Mouse (Mus musculus) lung, adult 2 months (tissue): ENCODE data around the gene Gm45021. TPM values are rescaled to one million over a fixed set of nuclear protein-coding genes. Genes with fewer than 3 reads are reported as not detected.

Experiments used
- DNase-seq: peaks from one replicate; pipeline ENCODE4 v3.0.0; 2022
- H3K4me1 ChIP-seq: fragments of 200-500 bp; 2 replicates; pipeline ENCODE4 v1.6.1; 2011; ENCODE audit warnings: low read length; ENCODE audit not compliant: control insufficient read depth, insufficient read depth
- H3K4me3 ChIP-seq: fragments of 200-500 bp; replicated peaks from 2 replicates; pipeline ENCODE3; 2011; ENCODE audit warnings: low read depth, mild to moderate bottlenecking, control low read depth, low read length; ENCODE audit errors: extremely low read depth
- CTCF ChIP-seq: fragments of 200-500 bp; IDR thresholded peaks from 2 replicates; pipeline ENCODE4 v1.5.1; 2011; ENCODE audit warnings: mild to moderate bottlenecking, low read length, control low read depth; ENCODE audit not compliant: insufficient read depth
- POLR2A ChIP-seq: fragments of 200-500 bp; IDR thresholded peaks from 2 replicates; pipeline ENCODE4 v1.6.1; 2011; ENCODE audit warnings: low read depth, mild to moderate bottlenecking, control low read depth, low read length, borderline replicate concordance; ENCODE audit errors: extremely low read depth
- WGBS: fragments of 180-500 bp; shearing (Covaris S2); methylation state at CpG from one replicate; pipeline ENCODE4 v1.1.7; 2018; 5-methylcytosine and 5-hydroxymethylcytosine counted together
- polyA plus RNA-seq: library from polyadenylated mRNA; depleted of rRNA; stranded (reverse); fragments of >200 nt; gene quantifications from 2 replicates; pipeline ENCODE4 v1.2.3, GENCODE M21; 2012

Gene Gm45021
- polyA plus RNA-seq, 1 experiment: not detected

DNA sequence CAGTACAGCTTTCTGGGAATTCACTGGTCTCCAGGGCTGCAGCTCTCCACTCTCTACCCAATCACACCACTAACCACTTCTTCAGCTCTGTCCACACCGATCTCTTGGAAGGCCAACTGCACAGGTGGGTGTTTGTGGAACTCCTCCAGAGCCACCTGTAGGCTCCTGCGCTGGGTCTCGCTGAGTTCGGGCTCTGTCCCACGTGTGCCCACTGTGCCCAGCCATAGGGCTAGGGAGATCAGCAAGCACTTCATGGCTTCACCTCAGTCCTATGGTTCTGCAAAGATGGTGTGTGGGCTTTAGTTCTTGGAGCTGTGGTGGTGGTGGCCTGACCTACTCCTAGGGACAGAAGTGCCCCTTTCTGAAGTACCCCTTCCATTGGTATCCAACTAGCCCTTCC, 17.4 kb upstream of the Gm45021 start:
- Histone ChIP-seq H3K4me1 (peaks cover 2% of the 10 kb centered on the region; the same call in 1 of the 2 replicates), H3K4me3 (peak overlapping the region; percentile 53)
- 77% methylated on average over 5 of the region's 5 CpGs for WGBS
- no peak for DNase-seq
- no peak for TF ChIP-seq POLR2A
- no peak for TF ChIP-seq CTCF

DNA sequence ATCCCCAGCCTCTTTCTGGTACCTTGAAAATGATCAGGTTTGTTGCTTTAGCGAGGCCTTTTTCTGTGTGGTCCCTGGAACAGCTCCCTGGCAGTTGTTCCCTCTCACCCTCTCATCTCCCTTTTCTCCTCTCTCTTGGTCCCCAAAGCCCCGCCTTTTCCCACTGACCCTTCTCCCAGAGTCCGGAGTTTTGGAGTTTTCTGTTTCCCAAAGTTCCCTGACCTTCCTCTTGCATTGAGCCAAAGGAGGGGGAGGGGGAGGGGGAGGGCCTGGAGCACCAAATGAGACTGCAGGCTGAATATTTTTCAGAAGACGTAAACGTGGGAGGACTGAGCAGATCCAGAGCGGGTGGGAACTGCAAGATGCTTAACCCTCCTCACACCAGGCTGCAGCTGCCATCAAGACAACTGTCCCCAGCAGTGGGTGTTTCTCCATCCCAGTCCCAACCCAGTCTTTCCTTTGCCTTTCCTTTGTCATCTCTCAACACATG, 16.8 kb upstream of the Gm45021 start, which contains the start of gene Rarres2:
Rarres2 (minus strand) TSS at position 218 of the 490 bp plus-strand sequence.
- Histone ChIP-seq H3K4me3 (peak within 1 kb of the TSS; percentile 53), H3K4me1 (peaks cover 2% of the 10 kb centered on the region; the same call in 1 of the 2 replicates)
- WGBS: 31% methylated on average over 6 of the region's 6 CpGs
- no peak for TF ChIP-seq CTCF
- peak; percentile 3; the same call in 1 of the 2 replicates for TF ChIP-seq POLR2A
- DNase-seq: no peak

DNA sequence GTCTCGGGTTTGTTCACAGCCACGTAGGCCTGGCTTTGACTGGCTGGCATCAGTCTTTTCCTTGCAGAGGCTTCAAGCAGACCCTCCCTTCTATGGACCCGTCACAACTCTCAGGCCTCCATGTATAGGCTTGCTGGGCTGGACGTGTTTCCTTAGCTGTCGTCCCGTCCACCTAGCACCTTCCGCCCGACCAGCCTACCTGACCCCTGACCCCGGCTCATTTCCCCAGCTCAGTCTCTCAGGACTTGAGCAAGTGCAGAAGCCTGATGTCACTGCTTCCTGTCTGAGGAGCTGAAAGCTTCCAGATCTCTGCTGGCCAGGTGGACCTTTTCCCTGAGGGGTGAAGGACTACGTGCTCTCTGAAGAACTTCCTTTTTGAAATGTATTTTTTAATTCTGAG, 16.1 kb upstream of the Gm45021 start:
- Histone ChIP-seq H3K4me1 (peaks cover 2% of the 10 kb centered on the region; the same call in 1 of the 2 replicates), H3K4me3 (no peak overlapping the region)
- TF ChIP-seq CTCF: no peak
- TF ChIP-seq POLR2A: no peak
- 36% methylated on average over 10 of the region's 10 CpGs for WGBS
- DNase-seq: no peak

DNA sequence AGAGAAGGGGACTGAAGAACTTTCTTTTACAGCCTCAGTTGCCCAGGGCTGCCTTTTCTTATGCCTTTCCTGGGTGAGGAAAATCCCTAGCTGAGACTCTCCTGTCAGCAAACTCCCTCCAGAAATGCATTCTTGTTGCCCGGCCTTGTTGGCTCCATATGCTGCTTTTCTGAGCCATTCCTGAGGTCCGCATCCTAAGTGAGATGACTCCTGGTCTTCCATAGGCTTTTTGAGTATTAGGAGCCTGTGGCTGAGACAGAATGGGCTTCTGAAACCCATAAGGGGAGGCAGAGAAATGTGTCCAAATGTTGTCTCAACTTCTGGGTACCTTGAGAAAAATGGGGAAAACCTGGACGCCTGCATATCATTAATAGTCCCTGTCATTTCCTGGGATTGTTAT, 15.4 kb upstream of the Gm45021 start:
- no peak for TF ChIP-seq POLR2A
- no peak for TF ChIP-seq CTCF
- no peak for DNase-seq
- Histone ChIP-seq H3K4me1 (no peaks in the 10 kb centered on the region), H3K4me3 (no peak overlapping the region)
- 69% methylated on average over 3 of the region's 3 CpGs for WGBS

DNA sequence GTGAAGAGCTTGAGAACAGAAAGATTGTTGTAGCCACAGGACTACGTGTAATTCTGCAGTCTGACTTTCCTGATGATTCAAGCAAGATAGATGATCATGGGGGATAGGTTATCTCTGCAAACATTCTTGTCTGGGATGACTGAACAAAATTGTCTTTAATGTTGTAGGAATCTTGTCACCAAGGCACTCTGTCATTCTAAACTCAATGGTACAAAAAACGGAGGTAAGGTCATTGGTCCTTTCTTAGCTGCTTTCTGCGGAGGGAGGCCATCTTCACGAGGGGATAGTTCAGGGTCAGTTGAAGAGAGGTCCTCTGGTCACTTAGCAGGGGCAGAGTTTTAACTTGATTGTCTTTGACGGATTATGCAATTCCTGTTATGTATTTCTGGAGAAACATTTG, 10.7 kb upstream of the Gm45021 start:
- TF ChIP-seq POLR2A: no peak
- no peak for TF ChIP-seq CTCF
- 27% methylated on average over 5 of the region's 5 CpGs for WGBS
- Histone ChIP-seq H3K4me3 (no peak overlapping the region), H3K4me1 (no peaks in the 10 kb centered on the region)
- DNase-seq: no peak

DNA sequence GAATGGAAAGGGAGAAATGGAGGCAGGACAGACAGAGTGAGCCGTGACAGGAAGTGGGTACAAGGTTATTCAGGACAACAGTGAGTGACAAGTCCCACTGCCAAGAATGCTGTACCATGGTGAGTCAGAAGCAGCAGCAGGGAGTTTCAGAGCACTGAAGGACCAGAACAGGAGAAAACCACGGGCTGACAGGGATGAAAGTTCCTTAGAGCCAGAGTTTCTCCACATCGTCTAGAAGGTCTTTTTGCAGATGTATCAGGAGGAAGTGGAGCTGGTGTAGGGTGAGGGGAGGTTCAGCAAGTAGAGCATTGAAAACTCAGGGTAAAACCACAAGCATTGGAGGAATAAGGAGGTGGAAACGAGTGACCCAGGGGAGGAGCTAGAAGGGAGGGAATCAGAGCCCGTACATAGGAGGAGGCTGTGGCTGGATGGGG, 10.2 kb upstream of the Gm45021 start:
- DNase-seq: no peak
- WGBS: 12% methylated on average over 5 of the region's 5 CpGs
- TF ChIP-seq POLR2A: no peak
- no peak for TF ChIP-seq CTCF
- Histone ChIP-seq H3K4me3 (no peak overlapping the region), H3K4me1 (no peaks in the 10 kb centered on the region)

DNA sequence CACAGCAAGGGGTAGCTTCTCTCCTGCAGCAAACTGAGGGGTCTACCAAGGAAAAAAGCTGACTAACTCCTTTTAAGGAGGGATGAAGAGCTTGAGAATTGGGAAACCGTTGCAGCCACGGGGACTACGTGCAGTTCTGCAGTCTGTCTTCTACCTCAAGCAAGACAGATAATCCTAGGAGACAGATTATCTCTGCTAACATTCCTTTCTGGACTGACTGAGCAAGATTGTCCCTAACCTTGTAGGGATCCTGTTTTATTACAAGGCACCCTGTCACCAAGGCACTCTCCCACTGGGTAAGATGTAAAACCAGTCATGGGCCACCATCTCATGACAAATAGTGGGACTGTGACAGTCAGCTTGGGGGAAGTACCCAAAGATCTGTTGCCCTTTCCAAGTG, 8.2 kb upstream of the Gm45021 start:
- TF ChIP-seq POLR2A (no peak), CTCF (no peak)
- H3K4me3 ChIP-seq: no peak overlapping the region
- no peaks in the 10 kb centered on the region for H3K4me1 ChIP-seq
- DNase-seq: no peak
- 41% methylated on average over 3 of the region's 3 CpGs for WGBS

DNA sequence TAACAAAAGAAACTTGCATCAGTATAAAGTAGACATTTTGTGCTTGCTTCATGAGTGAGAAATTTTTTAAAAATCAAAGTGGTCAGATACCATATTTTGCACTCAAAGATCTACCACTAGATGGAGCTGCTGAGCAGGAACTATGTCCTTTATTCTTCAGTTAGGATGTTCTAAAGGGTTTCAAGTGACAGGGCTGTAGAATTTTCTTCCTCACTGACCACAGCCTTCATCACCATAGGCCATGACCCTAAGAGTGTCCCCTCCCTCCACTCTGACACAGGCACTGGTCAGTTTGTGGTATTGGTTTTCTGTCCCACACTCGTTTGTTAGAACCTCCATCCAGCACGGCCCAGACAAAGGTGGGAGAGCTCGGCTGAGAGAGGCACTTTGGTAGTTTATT, 7.4 kb upstream of the Gm45021 start:
- Histone ChIP-seq H3K4me3 (no peak overlapping the region), H3K4me1 (no peaks in the 10 kb centered on the region)
- no peak for DNase-seq
- TF ChIP-seq POLR2A (no peak), CTCF (no peak)
- WGBS: 75% methylated on average over 3 of the region's 3 CpGs

DNA sequence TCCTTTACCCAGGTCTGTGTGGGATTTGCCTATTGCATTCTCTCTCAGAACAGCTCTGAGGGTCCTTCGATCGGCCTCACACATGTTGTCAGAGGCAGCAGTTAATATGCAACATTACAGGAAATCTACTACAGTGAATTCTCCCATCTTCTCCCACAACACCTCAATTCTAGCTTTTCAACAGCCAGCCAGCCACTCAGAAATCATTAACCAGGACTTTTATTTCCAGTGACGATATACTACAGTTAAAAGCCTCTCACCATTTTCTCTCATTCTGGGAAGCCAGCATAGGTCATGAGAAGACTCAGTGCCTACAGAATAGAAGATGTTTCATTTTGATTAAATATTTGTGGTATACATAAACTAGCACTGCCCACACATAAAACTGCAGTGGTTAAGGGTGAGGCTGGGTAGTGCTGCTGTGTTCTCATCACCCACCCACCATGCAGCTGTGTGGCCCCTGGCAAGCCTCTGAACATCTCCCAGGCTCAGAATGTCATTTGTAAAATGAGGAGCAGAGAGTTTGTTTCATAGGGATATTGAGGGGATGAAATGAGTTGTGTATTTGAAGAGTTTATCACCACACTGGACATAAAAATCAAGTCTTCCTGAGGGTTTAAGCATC, 1.9 kb downstream of the Gm45021 start:
- no peak overlapping the region for H3K4me3 ChIP-seq

DNA sequence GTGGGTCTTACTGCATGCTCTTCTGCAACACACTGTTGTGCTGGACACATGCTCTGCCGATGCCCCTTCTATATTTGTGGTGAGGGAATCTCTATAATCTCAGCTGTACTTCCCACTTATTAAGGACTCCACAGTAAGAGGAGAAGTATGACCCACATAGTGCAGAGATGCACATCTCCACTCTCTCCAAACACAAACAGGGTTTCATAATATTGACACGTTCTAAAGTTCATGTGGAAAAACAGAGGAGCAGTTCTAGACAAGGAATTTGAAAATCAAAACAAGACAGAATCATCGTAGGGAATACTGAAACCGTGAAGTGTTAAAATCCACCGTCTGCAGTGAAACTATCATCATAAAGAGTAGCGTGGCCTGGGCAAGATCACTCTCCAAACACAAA, 2.5 kb downstream of the Gm45021 start:
- 81% methylated on average over 6 of the region's 6 CpGs for WGBS

More for the DNA sequence above, 1.9 kb downstream of the Gm45021 start:
- 82% methylated on average over 3 of the region's 3 CpGs for WGBS
- no peak for DNase-seq
- 0 out of 2 replicates have a peak, but pooled peaks cover 3% of the 10 kb centered on the region for H3K4me1 ChIP-seq
- TF ChIP-seq CTCF (no peak), POLR2A (no peak)

More for the DNA sequence above, 2.5 kb downstream of the Gm45021 start:
- DNase-seq: no peak
- Histone ChIP-seq H3K4me3 (no peak overlapping the region), H3K4me1 (0 out of 2 replicates have a peak, but pooled peaks cover 3% of the 10 kb centered on the region)
- TF ChIP-seq CTCF (no peak), POLR2A (no peak)
